Mouse (Mus musculus) lung, postnatal 10 days (tissue): ENCODE measurements around the gene Hand2.

Experiments
- DNase-seq: peaks from one replicate; pipeline ENCODE4 v3.0.0; 2021

The Hand2 gene

GRCm38 (mm10) chr8:57343731-57344315 is 23.0 kb downstream of the Hand2 start:
- DNase-seq = no peak

- DNase-seq = no peak
Measured at GRCm38 (mm10) chr8:57344956-57345870, 24.4 kb downstream of the Hand2 start.

- no peak for DNase-seq
Measured at GRCm38 (mm10) chr8:57346371-57346770, 25.6 kb downstream of the Hand2 start.

GRCm38 (mm10) chr8:57347141-57347540 is 26.4 kb downstream of the Hand2 start:
- no peak for DNase-seq

GRCm38 (mm10) chr8:57348251-57348650 is 27.5 kb downstream of the Hand2 start:
- no peak for DNase-seq

- no peak for DNase-seq
Measured at GRCm38 (mm10) chr8:57348866-57349520, 28.2 kb downstream of the Hand2 start.

- no peak for DNase-seq
Measured at GRCm38 (mm10) chr8:57351861-57352260, 31.1 kb downstream of the Hand2 start.

- peak; percentile 28 for DNase-seq
Measured at GRCm38 (mm10) chr8:57353346-57354305, 32.8 kb downstream of the Hand2 start.

GRCm38 (mm10) chr8:57354876-57355275 is 34.1 kb downstream of the Hand2 start:
- DNase-seq = no peak

- no peak for DNase-seq
Measured at GRCm38 (mm10) chr8:57356529-57357325, 35.9 kb downstream of the Hand2 start.

GRCm38 (mm10) chr8:57360493-57360892 is 39.7 kb downstream of the Hand2 start:
- DNase-seq = no peak

GRCm38 (mm10) chr8:57361003-57361805 is 40.4 kb downstream of the Hand2 start:
- DNase-seq = peak; percentile 67

GRCm38 (mm10) chr8:57362881-57363280 is 42.1 kb downstream of the Hand2 start:
- DNase-seq = no peak

- no peak for DNase-seq
Measured at GRCm38 (mm10) chr8:57374044-57374443, 53.3 kb downstream of the Hand2 start.
